Mouse (Mus musculus): ENCODE measurements around the gene Olfr522. TPM values are rescaled to one million over a fixed set of nuclear protein-coding genes. Genes with fewer than 3 reads are reported as not detected.
A peak's percentile ranks its signal among the peaks of the same experiment; 100 is the strongest.

Gene Olfr522
- total and polyA plus RNA-seq, 2 experiments from 2014 or later = not detected

DNA sequence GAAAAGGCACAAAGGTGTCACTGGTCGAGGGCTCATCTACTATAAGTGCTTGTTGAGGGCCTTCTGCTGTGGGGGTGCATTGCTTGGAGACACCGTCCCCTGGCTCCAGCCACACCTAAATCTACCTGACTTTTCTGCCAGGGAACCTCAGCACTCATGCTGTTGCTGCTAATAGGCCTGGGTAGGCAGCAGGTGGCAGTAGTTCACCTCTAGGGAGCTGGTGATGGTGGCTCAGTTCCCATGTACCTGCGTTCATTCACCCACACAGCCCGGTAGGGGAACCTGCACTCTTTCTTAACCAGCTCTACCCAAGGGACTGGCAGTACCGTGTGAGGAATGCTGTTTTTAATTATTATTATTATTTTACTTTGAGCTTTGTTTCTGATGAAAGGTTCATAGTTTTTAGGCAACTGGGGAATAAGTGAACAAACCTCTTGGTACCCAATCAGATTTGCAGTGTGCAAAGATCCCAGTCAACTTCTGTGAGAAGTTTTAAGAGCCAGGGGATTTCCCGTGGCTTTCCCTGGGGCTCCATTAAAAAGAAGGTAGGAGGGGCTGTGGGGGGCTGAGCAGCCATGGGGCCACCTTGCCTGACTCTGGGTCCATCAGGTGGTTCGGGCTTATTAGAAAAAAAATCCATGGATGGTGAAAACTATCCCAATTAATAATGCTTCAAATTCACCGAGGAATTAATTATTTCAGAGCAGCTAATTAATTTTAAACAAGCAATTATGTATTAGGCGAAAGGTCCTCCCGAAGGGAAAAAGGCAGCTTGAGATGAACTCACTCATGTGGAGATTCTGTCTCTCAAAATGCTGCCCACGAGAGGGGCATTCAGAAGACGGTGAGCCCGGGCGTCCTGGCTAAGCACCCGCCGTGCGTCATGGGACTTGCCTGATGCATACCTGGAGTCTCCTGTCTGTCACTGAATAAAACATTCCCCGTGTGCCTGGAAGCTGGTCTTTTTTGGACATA, 22.4 kb upstream of the Olfr522 start:
- Histone ChIP-seq H3K4me2 (ENCODE audit: low read depth) (no peak overlapping the region), H3K9ac (no peak overlapping the region), H3K36me3 (ENCODE audit: insufficient read depth) (no peaks in the 10 kb centered on the region), H3K27ac (ENCODE audit: low read depth, low read length) (no peak overlapping the region), H3K27me3 (ENCODE audit: insufficient read depth, low read length) (no peaks in the 10 kb centered on the region), H3K4me1 (ENCODE audit: insufficient read depth) (no peaks in the 10 kb centered on the region), H3K9me3 (ENCODE audit: low read length) (no peaks in the 10 kb centered on the region), H3K4me3 (ENCODE audit: low read depth, low read length) (no peak overlapping the region)
- 44% methylated on average over 18 of the region's 18 CpGs for WGBS
- DNase-seq = peak; percentile 12
- peak; percentile 57 for TF ChIP-seq CTCF (IDR thresholded peaks at IDR 0.05; ENCODE audit: low read depth)
- no peak for ATAC-seq

DNA sequence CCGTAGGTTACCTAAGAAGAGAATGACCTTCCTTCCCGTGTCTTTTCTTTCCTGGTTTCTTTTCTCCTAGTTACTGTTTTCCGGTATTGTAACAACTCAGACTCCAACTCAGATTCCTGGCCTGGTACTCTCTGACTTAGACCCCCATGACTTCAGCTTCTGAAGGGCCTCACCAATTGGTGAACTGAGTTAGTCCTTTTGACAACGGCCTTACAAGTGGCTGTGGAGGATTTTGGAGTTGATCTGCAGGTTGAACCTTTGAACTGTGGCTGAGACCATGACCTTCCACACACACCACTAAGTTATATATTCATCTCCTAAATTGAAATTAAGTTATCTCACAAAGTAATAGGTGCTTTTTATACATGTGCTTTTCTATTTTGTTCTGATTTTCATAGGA, 19.6 kb upstream of the Olfr522 start:
- no peak for ATAC-seq
- Histone ChIP-seq H3K9ac (no peak overlapping the region), H3K4me2 (ENCODE audit: low read depth) (no peak overlapping the region)

DNA sequence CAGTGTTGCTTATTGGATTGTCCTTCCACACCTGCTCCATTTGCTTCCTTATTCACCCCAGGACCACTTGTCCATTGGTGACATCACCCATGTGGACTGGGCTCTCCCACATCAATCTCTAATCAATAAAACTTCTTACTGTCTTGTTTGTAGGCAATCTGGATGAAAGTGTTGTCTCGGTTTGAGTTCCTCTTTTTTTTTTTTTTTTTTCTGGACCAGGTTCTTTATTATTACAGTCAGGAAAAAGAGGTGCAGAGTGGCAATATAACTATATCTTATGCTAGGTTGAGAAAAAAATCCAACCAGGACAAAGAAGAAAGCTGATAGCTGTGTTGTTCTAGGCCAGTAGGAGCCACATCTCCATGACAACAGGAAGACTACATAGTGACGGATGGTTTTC, 16.1 kb upstream of the Olfr522 start:
- no peak overlapping the region for H3K4me3 ChIP-seq (ENCODE audit: low read depth, low read length)
- no peaks in the 10 kb centered on the region for H3K4me1 ChIP-seq (ENCODE audit: insufficient read depth)
- DNase-seq = no peak
- no peak overlapping the region for H3K4me2 ChIP-seq (ENCODE audit: low read depth)
- H3K9me3 ChIP-seq (ENCODE audit: low read length) = no peaks in the 10 kb centered on the region
- ATAC-seq = no peak
- no peak overlapping the region for H3K9ac ChIP-seq
- no peak overlapping the region for H3K27ac ChIP-seq (ENCODE audit: low read depth, low read length)
- TF ChIP-seq CTCF (IDR thresholded peaks at IDR 0.05; ENCODE audit: low read depth) = no peak
- WGBS = 93% methylated on average over 2 of the region's 2 CpGs
- H3K36me3 ChIP-seq (ENCODE audit: insufficient read depth) = no peaks in the 10 kb centered on the region
- H3K27me3 ChIP-seq (ENCODE audit: insufficient read depth, low read length) = no peaks in the 10 kb centered on the region

More for the DNA sequence above, 19.6 kb upstream of the Olfr522 start:
- no peak for TF ChIP-seq CTCF (IDR thresholded peaks at IDR 0.05; ENCODE audit: low read depth)
- no peaks in the 10 kb centered on the region for H3K36me3 ChIP-seq (ENCODE audit: insufficient read depth)
- 90% methylated on average over 4 of the region's 4 CpGs for WGBS
- no peak overlapping the region for H3K4me3 ChIP-seq (ENCODE audit: low read depth, low read length)
- H3K27ac ChIP-seq (ENCODE audit: low read depth, low read length) = no peak overlapping the region
- no peaks in the 10 kb centered on the region for H3K27me3 ChIP-seq (ENCODE audit: insufficient read depth, low read length)
- no peaks in the 10 kb centered on the region for H3K4me1 ChIP-seq (ENCODE audit: insufficient read depth)
- DNase-seq = no peak
- no peaks in the 10 kb centered on the region for H3K9me3 ChIP-seq (ENCODE audit: low read length)

DNA sequence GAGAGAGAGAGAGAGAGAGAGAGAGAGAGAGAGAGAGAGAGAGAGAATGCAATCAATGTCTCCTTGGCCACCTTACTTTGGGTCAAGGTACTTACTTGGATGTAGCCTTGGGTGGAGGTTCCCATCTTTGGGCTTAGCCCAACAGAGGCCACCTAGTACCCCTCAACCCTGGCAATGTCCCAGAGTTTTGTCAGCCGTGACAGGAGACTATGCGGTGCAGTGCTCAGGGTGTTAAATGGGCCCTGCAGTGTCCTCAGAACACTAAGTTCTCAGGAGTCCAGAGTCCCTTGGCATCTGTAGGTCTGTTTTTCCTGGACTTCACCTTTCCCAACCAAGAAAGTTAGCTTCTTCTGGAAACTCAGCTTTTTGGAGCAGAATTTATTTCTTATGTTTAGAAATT, 14.6 kb upstream of the Olfr522 start:
- H3K36me3 ChIP-seq (ENCODE audit: insufficient read depth) = no peaks in the 10 kb centered on the region
- WGBS = 55% methylated on average over 2 of the region's 2 CpGs
- TF ChIP-seq CTCF (IDR thresholded peaks at IDR 0.05; ENCODE audit: low read depth) = no peak

DNA sequence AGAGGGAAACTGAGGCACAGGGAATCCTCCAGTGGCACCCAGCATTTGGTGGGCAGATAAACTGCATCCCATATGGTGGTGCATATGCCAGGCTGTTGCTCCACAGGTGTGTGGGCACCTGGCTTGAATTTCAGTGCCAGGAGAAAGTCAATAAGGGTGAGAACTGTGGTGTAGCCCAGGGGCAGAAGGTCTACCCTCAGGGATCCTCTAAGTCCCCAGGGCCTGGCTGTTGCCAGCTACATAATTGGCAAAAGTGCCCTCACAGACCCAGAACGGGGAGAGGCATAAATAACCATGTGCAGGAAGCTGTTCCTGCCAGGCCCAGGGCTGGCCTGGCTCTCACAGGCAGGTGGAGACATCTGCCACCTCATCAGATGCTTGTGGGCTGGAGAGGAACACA, 8.4 kb upstream of the Olfr522 start, which contains the start of gene Olfr523:
Gene Olfr523 (plus strand): TSS at position 282 of the 400 bp plus-strand sequence.
- WGBS = 50% methylated on average over 1 of the region's 1 CpGs
- Histone ChIP-seq H3K4me3 (ENCODE audit: low read depth, low read length) (no peak within 1 kb of the TSS), H3K36me3 (ENCODE audit: insufficient read depth) (no peaks in the 10 kb centered on the region), H3K4me1 (ENCODE audit: insufficient read depth) (no peaks in the 10 kb centered on the region), H3K27me3 (ENCODE audit: insufficient read depth, low read length) (no peaks in the 10 kb centered on the region), H3K4me2 (ENCODE audit: low read depth) (no peak within 1 kb of the TSS), H3K27ac (ENCODE audit: low read depth, low read length) (no peak within 1 kb of the TSS), H3K9me3 (ENCODE audit: low read length) (no peaks in the 10 kb centered on the region), H3K9ac (no peak within 1 kb of the TSS)
- TF ChIP-seq CTCF (IDR thresholded peaks at IDR 0.05; ENCODE audit: low read depth) = no peak
- ATAC-seq (no peak), DNase-seq (no peak)

More for the DNA sequence above, 14.6 kb upstream of the Olfr522 start:
- no peak overlapping the region for H3K27ac ChIP-seq (ENCODE audit: low read depth, low read length)
- no peaks in the 10 kb centered on the region for H3K27me3 ChIP-seq (ENCODE audit: insufficient read depth, low read length)
- H3K4me1 ChIP-seq (ENCODE audit: insufficient read depth) = no peaks in the 10 kb centered on the region
- no peak for DNase-seq
- ATAC-seq = no peak
- H3K4me3 ChIP-seq (ENCODE audit: low read depth, low read length) = no peak overlapping the region
- H3K9me3 ChIP-seq (ENCODE audit: low read length) = no peaks in the 10 kb centered on the region
- no peak overlapping the region for H3K4me2 ChIP-seq (ENCODE audit: low read depth)
- no peak overlapping the region for H3K9ac ChIP-seq

DNA sequence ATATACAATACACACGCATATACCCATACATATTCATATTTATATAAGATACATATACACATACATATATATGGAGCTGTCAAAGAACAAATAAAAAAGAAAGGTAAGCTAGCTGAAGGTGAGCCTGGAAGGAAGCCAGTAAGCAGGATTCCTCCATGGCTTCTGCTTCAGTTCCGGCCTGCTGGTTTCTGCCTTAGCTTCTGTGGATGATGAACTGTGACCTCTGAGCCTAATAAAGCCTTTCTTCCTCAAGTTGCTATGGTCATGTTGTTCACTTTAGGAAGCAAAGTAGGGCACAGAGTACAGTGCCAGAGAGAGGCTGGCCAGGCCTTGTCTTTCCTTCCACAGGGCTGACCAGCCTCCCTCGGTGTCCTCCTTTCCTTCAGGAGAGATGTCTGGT, 6.3 kb upstream of the Olfr522 start:
- Histone ChIP-seq H3K36me3 (ENCODE audit: insufficient read depth) (no peaks in the 10 kb centered on the region), H3K9me3 (ENCODE audit: low read length) (no peaks in the 10 kb centered on the region), H3K9ac (no peak overlapping the region), H3K4me1 (ENCODE audit: insufficient read depth) (no peaks in the 10 kb centered on the region), H3K4me3 (ENCODE audit: low read depth, low read length) (no peak overlapping the region), H3K27me3 (ENCODE audit: insufficient read depth, low read length) (no peaks in the 10 kb centered on the region), H3K27ac (ENCODE audit: low read depth, low read length) (no peak overlapping the region), H3K4me2 (ENCODE audit: low read depth) (no peak overlapping the region)
- no peak for TF ChIP-seq CTCF (IDR thresholded peaks at IDR 0.05; ENCODE audit: low read depth)
- DNase-seq = no peak
- no peak for ATAC-seq
- WGBS = 93% methylated on average over 3 of the region's 3 CpGs

DNA sequence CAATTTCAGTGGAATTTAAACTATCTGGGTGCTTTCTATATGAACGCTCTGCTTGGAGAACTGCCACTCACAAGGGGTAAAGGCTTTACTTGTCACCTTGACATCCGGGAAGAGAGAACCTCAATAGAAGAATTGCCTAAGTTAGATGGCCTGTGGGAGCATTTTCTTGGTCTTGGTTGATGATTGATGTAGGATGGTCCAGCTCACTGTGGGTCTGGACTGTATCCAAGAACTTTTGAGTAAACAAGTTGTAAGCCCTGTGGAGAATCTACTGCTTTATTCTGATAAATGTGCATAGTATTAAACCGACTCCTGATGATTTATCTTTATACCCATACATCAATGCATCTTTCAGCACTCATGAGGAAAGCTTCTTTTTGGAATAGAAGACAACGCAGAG, 4.8 kb upstream of the Olfr522 start:
- no peak overlapping the region for H3K9ac ChIP-seq
- ATAC-seq (no peak), DNase-seq (no peak)
- H3K27me3 ChIP-seq (ENCODE audit: insufficient read depth, low read length) = no peaks in the 10 kb centered on the region
- no peaks in the 10 kb centered on the region for H3K36me3 ChIP-seq (ENCODE audit: insufficient read depth)
- H3K4me1 ChIP-seq (ENCODE audit: insufficient read depth) = no peaks in the 10 kb centered on the region
- no peak overlapping the region for H3K4me3 ChIP-seq (ENCODE audit: low read depth, low read length)
- no peak overlapping the region for H3K27ac ChIP-seq (ENCODE audit: low read depth, low read length)
- TF ChIP-seq CTCF (IDR thresholded peaks at IDR 0.05; ENCODE audit: low read depth) = no peak
- no peaks in the 10 kb centered on the region for H3K9me3 ChIP-seq (ENCODE audit: low read length)
- no peak overlapping the region for H3K4me2 ChIP-seq (ENCODE audit: low read depth)
- 87% methylated on average over 4 of the region's 4 CpGs for WGBS
